Mouse (Mus musculus) midbrain, embryonic 12.5 days (tissue): ENCODE data around the gene Zfp871. TPM values are rescaled to one million over a fixed set of nuclear protein-coding genes. Genes with fewer than 3 reads are reported as not detected.
A peak's percentile ranks its signal among the peaks of the same experiment; 100 is the strongest.

Source experiments
- ATAC-seq: fragments of 200-750 bp; cut with Nextera tagmentation; 2 replicates; pipeline ENCODE4 v1.8.0; 2017; ENCODE audit warnings: low read depth, moderate TSS enrichment, moderate library complexity; ENCODE audit not compliant: low FRiP score
- H3K27ac ChIP-seq: fragments of 300-500 bp; sonication (generic); replicated peaks from 2 replicates; pipeline ENCODE4 v1.5.1; 2016; ENCODE audit warnings: mild to moderate bottlenecking
- H3K27me3 ChIP-seq: fragments of 300-500 bp; sonication (generic); 2 replicates; pipeline ENCODE4 v1.6.1; 2016; ENCODE audit warnings: mild to moderate bottlenecking
- H3K36me3 ChIP-seq: fragments of 300-500 bp; sonication (generic); 2 replicates; pipeline ENCODE4 v1.6.1; 2016
- H3K4me1 ChIP-seq: fragments of 300-500 bp; sonication (generic); 2 replicates; pipeline ENCODE4 v1.6.1; 2016
- H3K4me2 ChIP-seq: fragments of 300-500 bp; sonication (generic); replicated peaks from 2 replicates; pipeline ENCODE4 v1.6.1; 2016; ENCODE audit warnings: mild to moderate bottlenecking, moderate library complexity
- H3K4me3 ChIP-seq: fragments of 300-500 bp; sonication (generic); 2 replicates; pipeline ENCODE4 v1.5.1; 2016; ENCODE audit warnings: mild to moderate bottlenecking
- H3K9ac ChIP-seq: fragments of 300-500 bp; sonication (generic); replicated peaks from 2 replicates; pipeline ENCODE4 v1.6.1; 2016; ENCODE audit warnings: mild to moderate bottlenecking, moderate library complexity
- H3K9me3 ChIP-seq: fragments of 300-500 bp; sonication (generic); 2 replicates; pipeline ENCODE4 v1.6.1; 2016; ENCODE audit warnings: mild to moderate bottlenecking
- WGBS: fragments of 180-500 bp; shearing (Covaris S2); methylation state at CpG from one replicate; pipeline ENCODE4 v1.1.7; 2016; 5-methylcytosine and 5-hydroxymethylcytosine counted together
- polyA plus RNA-seq: library from polyadenylated mRNA; unstranded; fragments of >200 nt; fragmentation: Nextera tagmentation; extraction: Ambion mirVana; gene quantifications from 2 replicates; pipeline ENCODE4 v1.2.1, GENCODE M21; 2016

Gene Zfp871
- 52.0 and 55.5 TPM in 2 replicates for polyA plus RNA-seq

GRCm38 (mm10) chr17:32788094-32788559, at the start of gene Zfp871:
Zfp871 (minus strand) TSS chr17:32788287.
- Histone ChIP-seq H3K4me3 (peak within 1 kb of the TSS; percentile 95), H3K9ac (peak within 1 kb of the TSS; percentile 98), H3K4me1 (peaks cover 24% of the 10 kb centered on the region), H3K9me3 (no peaks in the 10 kb centered on the region), H3K36me3 (peaks cover 23% of the 10 kb centered on the region), H3K27me3 (no peaks in the 10 kb centered on the region), H3K4me2 (peak within 1 kb of the TSS; percentile 65), H3K27ac (peak within 1 kb of the TSS; percentile 92)
- peak; percentile 97 for ATAC-seq
- WGBS: under 1% methylated on average over 22 of the region's 22 CpGs

- Histone ChIP-seq H3K27me3 (0 out of 2 replicates have a peak, but pooled peaks cover 3% of the 10 kb centered on the region), H3K4me3 (peak overlapping the region; percentile 77), H3K27ac (no peak overlapping the region), H3K9me3 (no peaks in the 10 kb centered on the region), H3K9ac (peak overlapping the region; percentile 89; the same call in 1 of the 2 replicates), H3K4me2 (peak overlapping the region; percentile 62), H3K36me3 (peaks cover 13% of the 10 kb centered on the region), H3K4me1 (peaks cover 12% of the 10 kb centered on the region)
- ATAC-seq: no peak
- WGBS: 38% methylated on average over 3 of the region's 3 CpGs
Measured at GRCm38 (mm10) chr17:32830418-32830782, 42.3 kb upstream of the Zfp871 start.

- 2% methylated on average over 35 of the region's 35 CpGs for WGBS
- H3K4me2 ChIP-seq: peak within 1 kb of the TSS; percentile 62
- H3K4me1 ChIP-seq: peaks cover 12% of the 10 kb centered on the region
- no peaks in the 10 kb centered on the region for H3K27me3 ChIP-seq
- H3K4me3 ChIP-seq: peak within 1 kb of the TSS; percentile 77
- no peaks in the 10 kb centered on the region for H3K9me3 ChIP-seq
- peak within 1 kb of the TSS; percentile 89 for H3K9ac ChIP-seq
- ATAC-seq: peak; percentile 98
- H3K27ac ChIP-seq: peak within 1 kb of the TSS; percentile 81
- peaks cover 19% of the 10 kb centered on the region for H3K36me3 ChIP-seq
Measured at GRCm38 (mm10) chr17:32829540-32830417, 41.7 kb upstream of the Zfp871 start, which contains the start of gene Zfp799. Zfp799 (minus strand) TSS chr17:32830261.

- no peaks in the 10 kb centered on the region for H3K9me3 ChIP-seq
- no peak overlapping the region for H3K4me2 ChIP-seq
- no peak overlapping the region for H3K4me3 ChIP-seq
- H3K27ac ChIP-seq: no peak overlapping the region
- 96% methylated on average over 1 of the region's 1 CpGs for WGBS
- peaks cover 38% of the 10 kb centered on the region for H3K36me3 ChIP-seq
- no peak overlapping the region for H3K9ac ChIP-seq
- peaks cover 5% of the 10 kb centered on the region for H3K4me1 ChIP-seq
- H3K27me3 ChIP-seq: no peaks in the 10 kb centered on the region
- no peak for ATAC-seq
Measured at GRCm38 (mm10) chr17:32816074-32816784, 28.1 kb upstream of the Zfp871 start.

- Histone ChIP-seq H3K4me3 (no peak overlapping the region), H3K9me3 (no peaks in the 10 kb centered on the region), H3K27ac (no peak overlapping the region), H3K36me3 (peaks cover 20% of the 10 kb centered on the region), H3K4me2 (no peak overlapping the region), H3K9ac (no peak overlapping the region), H3K27me3 (no peaks in the 10 kb centered on the region), H3K4me1 (peaks cover 7% of the 10 kb centered on the region)
- no peak for ATAC-seq
- WGBS: 86% methylated on average over 7 of the region's 7 CpGs
Measured at GRCm38 (mm10) chr17:32814136-32814535, 26.0 kb upstream of the Zfp871 start.

- Histone ChIP-seq H3K36me3 (peaks cover under 1% of the 10 kb centered on the region; the same call in 1 of the 2 replicates), H3K27ac (peak overlapping the region; percentile 96), H3K4me2 (peak overlapping the region; percentile 65), H3K27me3 (no peaks in the 10 kb centered on the region), H3K4me3 (peak overlapping the region; percentile 60; the same call in 1 of the 2 replicates), H3K9me3 (no peaks in the 10 kb centered on the region), H3K9ac (no peak overlapping the region), H3K4me1 (peaks cover 25% of the 10 kb centered on the region)
- WGBS: 29% methylated on average over 1 of the region's 1 CpGs
- no peak for ATAC-seq
Measured at GRCm38 (mm10) chr17:32810648-32811047, 22.6 kb upstream of the Zfp871 start.

GRCm38 (mm10) chr17:32809544-32810374, 21.7 kb upstream of the Zfp871 start, which contains the start of gene Zfp811:
Zfp811 (minus strand) TSS chr17:32809931.
- peaks cover 25% of the 10 kb centered on the region for H3K4me1 ChIP-seq
- WGBS: under 1% methylated on average over 17 of the region's 17 CpGs
- H3K9ac ChIP-seq: peak within 1 kb of the TSS; percentile 71
- peak; percentile 94 for ATAC-seq
- H3K9me3 ChIP-seq: no peaks in the 10 kb centered on the region
- peak within 1 kb of the TSS; percentile 65 for H3K4me2 ChIP-seq
- peak within 1 kb of the TSS; percentile 60 for H3K4me3 ChIP-seq
- H3K36me3 ChIP-seq: no peaks in the 10 kb centered on the region
- H3K27ac ChIP-seq: peak within 1 kb of the TSS; percentile 96
- no peaks in the 10 kb centered on the region for H3K27me3 ChIP-seq

- H3K4me2 ChIP-seq: peak overlapping the region; percentile 65
- no peaks in the 10 kb centered on the region for H3K9me3 ChIP-seq
- H3K9ac ChIP-seq: peak overlapping the region; percentile 71
- no peaks in the 10 kb centered on the region for H3K36me3 ChIP-seq
- H3K4me3 ChIP-seq: peak overlapping the region; percentile 60
- H3K27ac ChIP-seq: peak overlapping the region; percentile 96
- WGBS: 4% methylated on average over 8 of the region's 8 CpGs
- H3K4me1 ChIP-seq: peaks cover 25% of the 10 kb centered on the region
- no peaks in the 10 kb centered on the region for H3K27me3 ChIP-seq
- no peak for ATAC-seq
Measured at GRCm38 (mm10) chr17:32808921-32809320, 20.8 kb upstream of the Zfp871 start.

- Histone ChIP-seq H3K4me1 (peaks cover 24% of the 10 kb centered on the region), H3K27ac (no peak overlapping the region), H3K27me3 (no peaks in the 10 kb centered on the region), H3K4me2 (no peak overlapping the region), H3K9ac (no peak overlapping the region), H3K9me3 (no peaks in the 10 kb centered on the region), H3K4me3 (peak overlapping the region; percentile 95; the same call in 1 of the 2 replicates), H3K36me3 (peaks cover 19% of the 10 kb centered on the region)
- no peak for ATAC-seq
- WGBS: 75% methylated on average over 8 of the region's 8 CpGs
Measured at GRCm38 (mm10) chr17:32789244-32789643, 1.2 kb upstream of the Zfp871 start.

- WGBS: 12% methylated on average over 9 of the region's 9 CpGs
- H3K4me2 ChIP-seq: peak overlapping the region; percentile 65
- H3K4me3 ChIP-seq: peak overlapping the region; percentile 95
- H3K36me3 ChIP-seq: peaks cover 21% of the 10 kb centered on the region
- H3K4me1 ChIP-seq: peaks cover 24% of the 10 kb centered on the region
- H3K9me3 ChIP-seq: no peaks in the 10 kb centered on the region
- no peaks in the 10 kb centered on the region for H3K27me3 ChIP-seq
- peak overlapping the region; percentile 44 for H3K9ac ChIP-seq
- ATAC-seq: no peak
- H3K27ac ChIP-seq: 0 out of 2 replicates have a peak overlapping the region, but pooled peaks have one; percentile 30
Measured at GRCm38 (mm10) chr17:32788576-32788975, 489 bp upstream of the Zfp871 start.

- peak; percentile 88 for ATAC-seq
- 1% methylated on average over 29 of the region's 31 CpGs for WGBS
Measured at GRCm38 (mm10) chr17:32787436-32788093, 522 bp downstream of the Zfp871 start.

More at GRCm38 (mm10) chr17:32787436-32788093, 522 bp downstream of the Zfp871 start:
- H3K4me3 ChIP-seq: peak overlapping the region; percentile 95
- H3K4me2 ChIP-seq: peak overlapping the region; percentile 65
- H3K27me3 ChIP-seq: no peaks in the 10 kb centered on the region
- H3K27ac ChIP-seq: peak overlapping the region; percentile 92
- no peaks in the 10 kb centered on the region for H3K9me3 ChIP-seq
- H3K36me3 ChIP-seq: peaks cover 29% of the 10 kb centered on the region
- peaks cover 24% of the 10 kb centered on the region for H3K4me1 ChIP-seq
- H3K9ac ChIP-seq: peak overlapping the region; percentile 98
